Mouse (Mus musculus): ENCODE data around the gene Tfip11. TPM values are rescaled to one million over a fixed set of nuclear protein-coding genes. Genes with fewer than 3 reads are reported as not detected.
"Not testable (repeated sequence)": the region's sequence is repeated elsewhere in the genome, so short reads cannot be mapped to it uniquely, and the experiment has no call there.

Tfip11 gene
- polyA plus RNA-seq, 1 experiment from 2014 or later = 29.9 TPM

DNA sequence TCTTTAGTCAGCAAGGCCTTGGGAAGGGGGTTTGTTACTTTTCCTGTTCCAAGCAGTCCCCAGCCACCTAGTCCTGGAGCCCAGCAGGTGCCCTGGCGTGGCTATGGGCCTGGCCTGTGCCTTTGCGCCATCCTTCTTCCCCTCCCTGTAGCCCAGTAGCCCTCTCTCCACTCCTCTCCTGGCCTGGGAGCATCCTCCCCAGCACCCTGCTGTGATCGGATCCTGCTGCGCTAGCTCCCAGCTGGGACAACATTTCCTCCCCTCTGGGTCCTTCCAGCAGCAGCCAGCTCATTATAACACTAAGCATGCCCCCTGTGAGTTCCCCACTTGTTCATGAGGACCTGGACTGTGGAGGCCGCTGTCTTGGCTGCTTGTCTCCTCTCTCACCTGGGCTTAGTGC, 20.3 kb upstream of the Tfip11 start:
- no peak for ATAC-seq
- no peak overlapping the region for H3K9ac ChIP-seq
- WGBS = 66% methylated on average over 5 of the region's 5 CpGs
- no peaks in the 10 kb centered on the region for H3K9me3 ChIP-seq (replicated peaks)
- no peaks in the 10 kb centered on the region for H3K27me3 ChIP-seq
- H3K36me3 ChIP-seq (ENCODE audit: poor library complexity, severe bottlenecking) = peaks cover 37% of the 10 kb centered on the region
- H3K4me3 ChIP-seq = no peak overlapping the region
- no peak overlapping the region for H3K27ac ChIP-seq
- no peaks in the 10 kb centered on the region for H3K4me1 ChIP-seq
- H3K4me2 ChIP-seq = no peak overlapping the region

DNA sequence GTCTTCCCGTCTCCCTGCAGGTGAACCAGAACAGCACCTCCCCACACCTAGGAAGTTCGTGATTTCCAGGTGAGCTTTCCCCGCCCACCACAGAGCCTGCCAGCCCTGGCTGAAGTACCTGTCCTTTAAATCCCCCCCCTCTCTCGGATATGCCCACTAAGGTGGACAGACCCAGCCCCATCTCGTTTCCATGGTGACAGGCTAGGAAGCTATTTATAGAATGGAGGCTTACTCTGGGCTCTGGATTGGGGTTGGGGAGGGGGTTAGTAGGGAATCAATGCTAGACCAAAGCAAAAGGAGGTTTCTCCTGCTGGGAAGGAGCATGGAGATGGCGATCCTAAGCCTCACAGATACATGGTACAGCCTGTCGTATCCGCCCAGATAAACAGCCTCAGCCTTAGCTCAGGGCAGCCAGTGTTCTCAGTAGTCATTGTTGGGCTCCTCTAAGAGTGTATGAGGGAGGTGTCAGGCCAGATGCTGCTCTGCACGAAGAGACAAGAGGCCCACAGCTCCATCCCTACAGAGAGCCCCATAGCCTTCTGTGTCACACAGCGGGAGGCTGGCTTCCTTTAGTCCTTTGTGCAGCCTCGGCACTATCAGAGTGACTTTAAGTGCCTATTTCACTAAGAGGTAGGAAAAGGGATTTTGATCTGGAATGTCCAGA, 12.8 kb upstream of the Tfip11 start:
- no peak overlapping the region for H3K4me3 ChIP-seq
- 0 out of 2 replicates have a peak overlapping the region, but pooled peaks have one; percentile 21 for H3K9ac ChIP-seq
- H3K27ac ChIP-seq = peak overlapping the region; percentile 51
- H3K4me1 ChIP-seq = no peaks in the 10 kb centered on the region
- no peak for ATAC-seq
- H3K27me3 ChIP-seq = no peaks in the 10 kb centered on the region
- no peak overlapping the region for H3K4me2 ChIP-seq
- WGBS = 50% methylated on average over 11 of the region's 11 CpGs
- no peaks in the 10 kb centered on the region for H3K9me3 ChIP-seq (replicated peaks)
- H3K36me3 ChIP-seq (ENCODE audit: poor library complexity, severe bottlenecking) = peaks cover 53% of the 10 kb centered on the region

DNA sequence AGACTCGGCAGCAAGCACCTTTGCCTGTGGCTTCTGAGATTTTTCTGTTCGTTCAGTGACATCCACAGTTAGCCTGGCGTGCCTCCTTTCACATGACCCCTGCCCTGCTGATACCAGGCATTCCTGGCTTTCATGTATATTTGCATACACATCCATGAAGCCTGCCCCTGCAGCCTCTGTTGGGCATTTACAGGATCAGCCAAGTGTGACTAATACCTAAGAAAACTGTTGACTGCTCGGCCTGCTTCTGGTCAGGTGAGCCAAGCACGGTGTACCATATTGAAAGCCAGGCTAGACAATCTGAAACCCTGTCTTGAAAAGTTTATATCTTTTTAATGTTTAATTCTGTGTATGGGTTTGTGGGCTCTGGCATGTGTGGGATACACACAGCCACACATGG, 9.7 kb upstream of the Tfip11 start:
- no peak overlapping the region for H3K4me3 ChIP-seq
- H3K4me1 ChIP-seq = no peaks in the 10 kb centered on the region
- H3K36me3 ChIP-seq (ENCODE audit: poor library complexity, severe bottlenecking) = peaks cover 23% of the 10 kb centered on the region
- WGBS = 63% methylated on average over 5 of the region's 5 CpGs
- no peak overlapping the region for H3K4me2 ChIP-seq
- ATAC-seq = no peak
- no peaks in the 10 kb centered on the region for H3K9me3 ChIP-seq (replicated peaks)
- no peaks in the 10 kb centered on the region for H3K27me3 ChIP-seq
- H3K27ac ChIP-seq = no peak overlapping the region
- H3K9ac ChIP-seq = no peak overlapping the region; the same call in 1 of the 2 replicates

DNA sequence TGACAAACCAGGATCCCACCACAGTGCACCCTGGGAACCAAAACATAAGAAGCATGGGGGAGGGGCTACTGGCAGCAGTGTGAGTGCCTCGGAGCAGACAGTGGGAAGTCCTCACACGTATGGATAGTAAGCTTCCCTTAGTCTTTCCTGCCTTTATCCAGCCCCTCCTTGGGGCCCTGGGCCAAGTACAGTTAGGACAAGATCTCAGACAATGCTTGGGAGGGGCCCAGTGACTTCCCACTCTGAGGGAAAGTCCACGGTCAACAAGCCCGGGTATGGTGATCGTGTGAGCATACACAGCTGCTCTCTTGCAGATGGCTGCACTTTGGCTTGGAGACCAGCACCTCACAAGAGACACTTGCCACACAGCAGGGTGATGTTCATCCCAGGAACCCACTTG, 8.8 kb upstream of the Tfip11 start:
- WGBS = 63% methylated on average over 5 of the region's 5 CpGs
- Histone ChIP-seq H3K27me3 (no peaks in the 10 kb centered on the region), H3K4me3 (no peak overlapping the region), H3K4me2 (no peak overlapping the region), H3K9ac (no peak overlapping the region), H3K9me3 (replicated peaks) (no peaks in the 10 kb centered on the region), H3K36me3 (ENCODE audit: poor library complexity, severe bottlenecking) (peaks cover 21% of the 10 kb centered on the region), H3K4me1 (no peaks in the 10 kb centered on the region), H3K27ac (no peak overlapping the region)
- ATAC-seq = no peak

DNA sequence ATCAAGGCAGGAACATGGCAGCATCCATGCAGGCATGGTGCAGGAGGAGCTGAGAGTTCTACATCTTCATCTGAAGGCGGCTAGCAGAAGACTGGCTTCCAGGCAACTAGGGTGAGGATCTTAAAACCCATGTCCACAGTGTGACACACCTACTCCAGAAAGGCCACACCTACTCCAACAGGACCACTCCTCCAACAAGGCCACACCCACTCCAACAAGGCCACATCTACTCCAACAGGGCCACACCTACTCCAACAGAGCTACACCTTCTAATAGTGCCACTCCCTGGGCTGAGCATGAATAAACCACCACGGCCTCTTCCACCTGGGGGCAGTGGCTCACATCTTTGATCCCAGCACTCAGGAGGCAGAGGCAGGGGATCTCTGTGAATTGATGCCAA, 6.8 kb upstream of the Tfip11 start:
- H3K9me3 ChIP-seq (replicated peaks); H3K4me2 ChIP-seq; H3K9ac ChIP-seq; H3K4me1 ChIP-seq; H3K27me3 ChIP-seq; H3K27ac ChIP-seq; H3K4me3 ChIP-seq; ATAC-seq: not testable (repeated sequence)
- H3K36me3 ChIP-seq (ENCODE audit: poor library complexity, severe bottlenecking) = peaks cover 10% of the 10 kb centered on the region
- 79% methylated on average over 2 of the region's 2 CpGs for WGBS

DNA sequence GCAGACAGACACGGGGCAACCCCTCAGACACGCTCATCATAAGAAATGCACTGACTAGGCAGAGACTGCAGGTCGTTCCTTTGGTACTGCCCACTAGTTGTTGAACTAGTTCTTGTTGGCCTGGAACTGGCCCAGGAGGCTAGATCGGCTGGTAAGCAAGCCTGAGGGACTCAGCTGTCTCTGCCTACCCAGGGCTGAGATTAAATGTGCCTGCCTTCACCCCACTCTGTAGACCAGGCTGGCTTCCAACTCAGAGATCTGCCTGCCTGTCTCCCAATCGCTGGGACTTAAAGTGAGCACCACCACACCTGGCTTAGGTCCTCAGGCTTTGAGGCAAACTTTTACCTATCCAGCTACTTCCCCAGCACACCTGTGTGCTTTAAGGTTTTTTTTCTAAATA, 5.8 kb upstream of the Tfip11 start:
- H3K9me3 ChIP-seq (replicated peaks) = no peaks in the 10 kb centered on the region
- WGBS = 83% methylated on average over 5 of the region's 5 CpGs
- no peak overlapping the region for H3K4me3 ChIP-seq

DNA sequence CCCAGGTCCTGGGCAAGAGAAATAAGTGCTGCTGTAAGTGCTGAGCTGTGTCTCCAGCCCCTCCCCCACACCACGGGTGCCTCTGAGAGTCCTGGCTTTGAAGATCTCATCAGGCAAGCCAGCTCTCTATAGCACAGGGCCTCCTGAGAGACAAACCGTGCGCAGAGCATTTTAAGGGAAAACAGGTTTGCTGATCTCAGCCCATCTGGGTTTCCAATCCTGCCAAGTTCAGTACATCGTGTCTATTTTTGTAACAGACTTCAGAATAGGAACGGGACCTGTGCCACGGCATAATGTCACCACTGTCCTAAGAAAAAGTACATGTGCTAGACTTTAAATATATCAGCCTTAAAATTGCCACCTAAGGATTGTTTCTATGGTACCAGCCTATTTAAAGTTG, 5.2 kb upstream of the Tfip11 start:
- no peak for ATAC-seq
- Histone ChIP-seq H3K4me3 (no peak overlapping the region), H3K4me1 (peaks cover 5% of the 10 kb centered on the region; the same call in 1 of the 2 replicates), H3K9ac (no peak overlapping the region), H3K9me3 (replicated peaks) (no peaks in the 10 kb centered on the region), H3K27me3 (no peaks in the 10 kb centered on the region), H3K4me2 (no peak overlapping the region), H3K27ac (no peak overlapping the region), H3K36me3 (ENCODE audit: poor library complexity, severe bottlenecking) (peaks cover 1% of the 10 kb centered on the region)
- WGBS = 75% methylated on average over 6 of the region's 6 CpGs

More for the DNA sequence above, 5.8 kb upstream of the Tfip11 start:
- Histone ChIP-seq H3K27ac (no peak overlapping the region), H3K27me3 (no peaks in the 10 kb centered on the region), H3K9ac (no peak overlapping the region), H3K4me1 (peaks cover 3% of the 10 kb centered on the region; the same call in 1 of the 2 replicates), H3K4me2 (no peak overlapping the region), H3K36me3 (ENCODE audit: poor library complexity, severe bottlenecking) (peaks cover 7% of the 10 kb centered on the region)
- no peak for ATAC-seq

DNA sequence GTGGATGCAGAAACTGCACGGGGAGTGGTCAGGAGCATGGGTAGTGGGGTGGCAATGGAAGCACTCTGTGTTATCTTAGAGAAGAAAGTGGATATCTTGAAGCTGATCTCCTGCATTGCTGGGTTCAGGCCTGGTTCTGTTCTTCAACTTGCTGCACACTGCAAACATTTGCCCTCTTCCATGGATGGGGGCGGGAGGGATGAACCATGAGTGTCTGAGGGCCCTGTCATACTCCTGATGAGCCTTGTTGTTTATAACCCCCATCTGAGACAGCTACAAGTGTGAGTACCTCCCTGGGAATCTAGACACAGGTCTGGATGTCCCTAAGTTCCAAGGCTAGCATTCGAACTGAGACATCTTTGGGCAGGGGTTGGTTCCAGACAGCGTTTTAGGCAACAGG, 4.8 kb upstream of the Tfip11 start:
- no peak overlapping the region for H3K9ac ChIP-seq
- WGBS = 78% methylated on average over 4 of the region's 4 CpGs
- H3K4me2 ChIP-seq = no peak overlapping the region
- H3K27me3 ChIP-seq = no peaks in the 10 kb centered on the region
- peaks cover 5% of the 10 kb centered on the region; the same call in 1 of the 2 replicates for H3K4me1 ChIP-seq
- H3K36me3 ChIP-seq (ENCODE audit: poor library complexity, severe bottlenecking) = no peaks in the 10 kb centered on the region
- no peak overlapping the region for H3K4me3 ChIP-seq
- H3K9me3 ChIP-seq (replicated peaks) = no peaks in the 10 kb centered on the region
- H3K27ac ChIP-seq = no peak overlapping the region
- no peak for ATAC-seq

DNA sequence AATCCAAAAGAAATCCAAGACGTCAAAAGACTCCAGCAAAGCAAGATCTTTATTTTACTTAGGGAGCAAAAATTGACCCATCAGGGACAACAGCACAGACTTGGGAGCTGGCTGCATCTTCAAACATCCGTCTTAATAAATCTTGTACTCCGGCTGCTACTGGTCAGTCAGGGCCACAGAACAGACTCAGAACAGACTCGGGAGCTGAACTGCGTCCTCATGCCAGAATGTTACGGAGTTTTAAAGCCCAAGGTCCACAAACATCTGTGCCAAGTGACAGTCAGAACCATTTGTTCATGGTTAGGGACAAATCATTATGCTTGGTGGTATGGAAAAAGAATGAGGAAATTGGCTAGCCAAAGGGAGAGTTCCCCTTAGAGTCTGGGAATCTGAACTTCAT, 2.9 kb upstream of the Tfip11 start:
- ATAC-seq = no peak
- Histone ChIP-seq H3K4me2 (no peak overlapping the region), H3K9ac (no peak overlapping the region), H3K4me1 (peaks cover 20% of the 10 kb centered on the region), H3K27ac (no peak overlapping the region), H3K36me3 (ENCODE audit: poor library complexity, severe bottlenecking) (peaks cover 8% of the 10 kb centered on the region), H3K9me3 (replicated peaks) (no peaks in the 10 kb centered on the region), H3K4me3 (no peak overlapping the region), H3K27me3 (no peaks in the 10 kb centered on the region)
- WGBS = 86% methylated on average over 6 of the region's 6 CpGs

DNA sequence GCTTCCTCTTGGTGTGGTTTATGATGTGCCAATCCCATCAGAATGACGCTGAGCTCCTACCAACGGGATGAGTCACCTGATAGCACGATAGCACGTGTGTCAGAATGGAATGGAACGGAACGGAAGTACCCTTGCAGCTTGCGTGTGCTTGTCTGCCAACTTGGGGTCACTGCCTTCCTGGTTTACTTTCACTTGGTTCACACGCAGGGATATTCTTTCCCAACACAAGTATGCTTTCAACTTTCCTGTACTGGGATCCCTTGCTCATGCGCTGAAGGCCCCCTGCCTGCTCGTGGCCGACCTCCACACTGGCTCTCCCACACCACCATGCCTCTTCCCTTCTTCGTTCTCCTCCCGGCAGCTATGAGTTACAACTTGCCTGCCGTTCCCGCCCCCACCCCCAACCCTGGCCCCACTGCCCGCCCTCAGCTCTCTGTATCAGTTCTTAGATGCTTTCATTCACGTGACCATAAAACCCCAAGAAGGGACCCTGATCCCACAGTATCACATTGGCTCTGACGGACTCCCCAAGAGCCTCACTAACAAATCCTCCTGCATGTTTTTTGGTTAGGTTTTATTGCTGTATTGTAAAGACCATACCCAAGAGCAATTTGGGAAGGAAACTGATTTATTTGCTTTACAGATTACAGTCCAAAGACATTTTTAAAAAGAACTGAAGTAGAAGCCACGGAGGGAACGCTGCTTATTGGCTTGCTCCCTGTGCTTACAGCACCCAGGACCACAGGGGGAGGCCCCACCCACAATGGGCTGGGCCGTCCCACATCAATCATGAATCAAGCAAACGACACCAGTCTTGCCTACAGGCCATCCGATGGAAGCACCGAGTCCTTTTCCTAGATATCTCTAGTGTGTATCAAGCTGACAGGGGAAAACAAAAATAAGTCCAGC, 1.3 kb upstream of the Tfip11 start:
- whole genome bisulfite sequencing = 41% methylated on average over 24 of the region's 24 CpGs
- peaks cover 24% of the 10 kb centered on the region for H3K36me3 ChIP-seq (ENCODE audit: poor library complexity, severe bottlenecking)
- no peak for ATAC-seq
- H3K9ac ChIP-seq = no peak overlapping the region
- H3K4me1 ChIP-seq = peaks cover 21% of the 10 kb centered on the region
- no peaks in the 10 kb centered on the region for H3K27me3 ChIP-seq
- H3K4me2 ChIP-seq = peak overlapping the region; percentile 78
- no peak overlapping the region; the same call in 1 of the 2 replicates for H3K4me3 ChIP-seq
- H3K27ac ChIP-seq = no peak overlapping the region
- no peaks in the 10 kb centered on the region for H3K9me3 ChIP-seq (replicated peaks)

DNA sequence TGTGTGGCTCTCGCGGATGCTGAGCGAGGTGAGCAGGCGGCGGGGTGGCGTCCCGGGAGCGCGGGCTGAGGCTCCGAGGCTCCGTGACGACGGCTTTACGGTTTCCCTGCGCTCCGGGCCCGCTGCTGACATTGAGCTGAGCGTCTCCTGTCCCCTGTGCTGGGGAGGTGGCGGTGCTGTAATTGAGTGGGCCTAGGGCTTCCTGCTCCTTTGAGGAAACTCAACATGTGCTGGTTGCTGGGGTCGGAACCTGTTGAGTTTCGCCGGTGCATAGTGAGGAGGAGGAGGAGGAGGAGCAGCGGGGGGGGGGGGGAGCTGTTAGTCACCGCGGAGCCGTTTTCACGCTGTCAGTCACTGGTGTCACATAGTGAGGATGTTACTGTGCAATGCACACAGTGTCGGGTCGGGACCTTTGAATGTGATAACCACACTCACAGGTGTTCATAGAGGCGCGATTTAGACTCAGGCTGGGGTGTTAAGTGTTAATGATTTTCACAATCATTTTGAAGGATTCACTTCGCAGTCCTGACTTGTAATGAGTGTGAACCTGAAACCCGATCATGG, 370 bp downstream of the Tfip11 start:
- Histone ChIP-seq H3K27me3 (no peaks in the 10 kb centered on the region), H3K9ac (peak overlapping the region; percentile 79)

DNA sequence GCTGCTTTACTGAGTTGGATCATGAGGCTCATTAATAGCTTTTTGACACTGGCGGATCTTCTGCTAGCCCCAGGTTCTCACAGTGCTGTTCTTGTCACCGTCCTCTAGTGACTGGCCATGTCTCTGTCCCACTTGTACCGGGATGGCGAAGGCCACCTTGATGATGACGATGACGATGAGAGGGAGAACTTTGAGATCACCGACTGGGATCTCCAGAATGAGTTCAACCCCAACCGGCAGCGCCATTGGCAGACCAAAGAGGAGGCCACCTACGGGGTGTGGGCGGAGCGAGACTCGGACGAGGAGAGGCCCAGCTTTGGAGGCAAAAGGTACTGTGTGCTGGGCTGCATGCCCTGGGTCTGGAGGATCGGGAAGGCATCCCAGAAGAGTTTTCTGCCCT, 1.7 kb downstream of the Tfip11 start:
- Histone ChIP-seq H3K9ac (no peak overlapping the region), H3K9me3 (replicated peaks) (no peaks in the 10 kb centered on the region), H3K36me3 (ENCODE audit: poor library complexity, severe bottlenecking) (peaks cover 54% of the 10 kb centered on the region), H3K4me1 (peaks cover 21% of the 10 kb centered on the region), H3K4me3 (no peak overlapping the region), H3K27ac (no peak overlapping the region), H3K4me2 (peak overlapping the region; percentile 78; the same call in 1 of the 2 replicates), H3K27me3 (no peaks in the 10 kb centered on the region)
- 91% methylated on average over 15 of the region's 15 CpGs for WGBS
- ATAC-seq = no peak

More for the DNA sequence above, 370 bp downstream of the Tfip11 start:
- ATAC-seq = peak; percentile 74
- Histone ChIP-seq H3K4me2 (peak overlapping the region; percentile 78), H3K9me3 (replicated peaks) (no peaks in the 10 kb centered on the region), H3K27ac (no peak overlapping the region), H3K4me3 (peak overlapping the region; percentile 87), H3K4me1 (peaks cover 21% of the 10 kb centered on the region), H3K36me3 (ENCODE audit: poor library complexity, severe bottlenecking) (peaks cover 40% of the 10 kb centered on the region)
- WGBS = 1% methylated on average over 32 of the region's 33 CpGs

All from forebrain, embryonic 13.5 days (tissue).